Mouse (Mus musculus) T-cell, adult 2 months (primary cell): ENCODE results near the gene Bclaf1.

ENCODE experiments used
- DNase-seq: peaks from one replicate; pipeline ENCODE4 v3.0.0; 2022; ENCODE audit warnings: low spot score

Gene Bclaf1

DNA sequence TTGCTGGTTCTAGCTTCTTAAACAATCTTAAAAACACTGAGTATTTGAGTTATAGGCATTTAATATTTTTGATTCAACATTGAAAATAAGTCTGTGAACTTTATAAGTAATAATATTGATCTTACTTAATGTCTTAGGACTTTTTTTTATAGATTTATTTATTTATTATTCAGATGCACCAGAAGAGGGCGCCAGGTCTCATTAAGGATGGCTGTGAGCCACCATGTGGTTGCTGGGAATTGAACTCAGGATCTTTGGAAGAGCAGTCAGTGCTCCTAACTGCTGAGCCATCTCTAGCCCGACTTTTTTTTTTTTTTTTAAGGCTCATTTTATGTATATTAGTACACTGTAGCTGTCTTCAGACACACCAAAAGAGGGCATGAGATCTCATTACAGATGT, 2.5 kb downstream of the Bclaf1 start:
- DNase-seq: peak; percentile 11

DNA sequence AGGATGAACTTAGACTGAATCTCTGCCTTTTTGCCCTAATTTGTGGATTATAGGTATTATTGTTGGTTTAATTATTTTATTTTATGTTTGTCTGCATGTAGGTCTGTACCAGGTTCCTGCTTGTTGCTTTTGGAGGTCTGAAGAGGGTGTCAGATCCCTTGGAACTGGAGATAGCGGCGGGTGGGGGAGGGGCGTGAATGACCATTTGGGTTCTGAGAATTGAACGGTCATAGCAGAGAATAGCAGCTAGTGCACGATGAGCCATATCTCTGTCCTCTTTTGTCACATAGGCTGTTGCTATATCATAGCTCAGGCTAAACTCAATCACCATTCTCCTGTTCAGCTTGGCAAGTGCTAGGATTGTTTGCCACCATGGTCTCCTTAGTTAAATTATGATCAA, 5.2 kb downstream of the Bclaf1 start:
- no peak for DNase-seq

DNA sequence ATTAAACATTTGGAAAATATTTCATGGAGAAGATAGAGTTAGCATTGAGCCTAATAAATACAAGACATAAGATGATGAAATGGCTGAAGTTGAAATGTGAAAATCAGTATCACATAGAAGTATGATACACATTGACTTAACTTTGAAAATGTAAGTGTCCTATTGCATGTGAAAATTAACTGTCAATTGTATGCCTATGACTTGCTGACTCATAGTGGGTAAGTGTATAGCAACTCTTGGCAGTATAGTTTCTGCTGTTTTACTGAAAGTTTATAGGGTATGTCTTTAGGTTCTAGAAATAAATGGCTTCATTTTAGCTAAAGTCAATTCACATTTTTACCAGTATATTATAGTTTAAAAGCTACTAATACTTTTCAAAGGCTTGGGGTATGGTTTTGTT, 14.0 kb downstream of the Bclaf1 start:
- DNase-seq: no peak

DNA sequence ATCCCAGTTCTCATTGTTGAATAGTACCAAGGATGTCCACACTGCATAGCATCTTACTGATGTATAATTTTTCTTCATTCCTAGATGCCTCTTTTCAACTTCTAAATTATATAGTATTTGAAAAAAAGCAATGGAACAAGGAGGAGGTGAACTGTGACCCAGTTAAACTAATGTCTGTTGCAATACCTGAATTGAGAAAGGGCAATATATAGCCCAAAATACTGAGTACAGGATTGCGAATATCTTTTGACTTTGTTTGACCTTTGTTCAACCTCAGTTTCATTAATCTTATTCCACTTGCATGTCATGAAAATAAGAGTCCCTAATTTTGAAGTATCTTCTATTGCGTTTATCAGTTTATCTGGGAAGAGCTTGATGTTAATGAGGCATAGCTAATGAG, 19.0 kb downstream of the Bclaf1 start:
- DNase-seq: no peak

DNA sequence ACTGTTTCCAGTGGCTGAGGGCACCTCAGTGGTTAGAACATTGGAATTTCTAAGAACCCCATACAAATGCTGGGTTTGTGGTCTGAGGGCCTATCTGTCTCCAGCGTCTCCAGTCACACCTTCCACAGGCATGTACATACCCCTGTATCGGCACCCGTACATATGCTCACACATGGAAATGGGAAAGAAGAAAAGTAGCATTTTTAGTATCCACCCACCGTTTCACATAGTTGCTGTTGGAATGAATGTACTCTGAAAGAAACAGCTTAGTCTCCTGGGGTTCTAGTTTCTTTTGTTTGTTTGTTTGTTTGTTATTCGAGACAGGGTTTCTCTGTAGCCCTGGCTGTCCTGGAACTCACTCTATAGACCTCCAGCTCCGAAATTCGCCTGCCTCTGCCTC, 25.6 kb downstream of the Bclaf1 start:
- no peak for DNase-seq

DNA sequence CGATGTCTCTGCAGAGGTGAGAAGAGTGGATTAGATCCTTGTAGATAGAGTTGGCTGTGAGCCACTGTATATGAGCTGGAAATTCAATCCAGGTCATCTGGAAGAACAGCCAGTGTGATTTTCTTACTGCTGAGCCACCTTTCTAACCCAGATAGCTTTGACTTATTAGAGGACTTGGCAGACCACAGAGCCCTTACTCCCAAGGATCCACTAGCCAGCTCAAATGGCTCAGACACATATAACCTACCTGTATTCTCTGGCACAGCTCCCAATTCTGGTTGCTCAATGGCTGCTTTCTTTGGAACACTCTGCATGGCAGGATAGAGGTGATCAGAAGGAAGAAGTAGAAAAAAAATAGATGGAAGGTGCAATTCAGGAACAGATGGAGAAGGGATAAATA, 33.5 kb downstream of the Bclaf1 start:
- DNase-seq: no peak

DNA sequence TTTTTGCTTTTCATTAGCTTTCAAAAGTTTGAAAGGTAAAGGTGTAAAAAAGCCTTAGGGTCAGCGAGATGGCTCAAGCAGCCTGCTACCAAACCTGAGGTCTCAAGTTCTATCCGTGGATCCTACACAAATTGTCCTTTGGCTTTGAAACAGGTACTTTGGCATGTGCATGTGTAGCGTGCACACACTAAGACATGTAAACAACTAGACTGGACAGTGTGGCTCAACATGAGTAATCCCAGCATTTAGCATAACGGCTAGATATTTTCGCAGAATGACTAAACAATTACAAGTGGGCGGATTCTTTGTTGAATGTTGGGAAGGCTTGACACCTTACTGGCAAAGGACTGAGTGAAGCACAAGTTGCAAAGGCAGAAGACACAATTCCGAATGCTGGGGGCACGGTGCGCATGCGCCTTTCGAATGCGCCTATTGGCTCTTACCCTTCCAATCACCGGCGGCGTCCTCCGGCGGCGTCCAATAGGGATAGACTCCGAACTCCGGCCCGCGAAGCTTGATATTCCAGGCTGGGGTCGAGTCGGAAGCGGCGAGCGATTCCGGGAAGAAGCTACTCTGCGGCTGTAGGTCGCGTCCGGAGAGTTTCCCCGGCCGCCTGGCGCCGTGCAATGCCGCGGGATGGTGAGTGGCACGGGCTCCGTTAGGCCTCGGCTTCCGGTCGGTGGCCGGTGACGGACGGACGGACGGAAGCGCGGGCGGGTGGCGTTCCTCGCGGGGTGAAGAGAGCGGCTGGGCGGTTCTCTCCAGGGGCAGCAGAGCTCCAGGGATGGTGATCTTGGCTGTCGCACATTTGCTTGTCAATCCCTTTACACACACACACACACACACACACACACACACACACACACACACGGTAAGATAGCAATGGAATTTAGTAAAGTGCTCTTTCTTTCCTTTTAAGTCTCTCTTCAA, 35.3 kb downstream of the Bclaf1 start, which contains the start of gene Mtfr2:
TSS of gene Mtfr2 (plus strand) at position 486 of the 930 bp plus-strand sequence.
- DNase-seq: peak; percentile 90

DNA sequence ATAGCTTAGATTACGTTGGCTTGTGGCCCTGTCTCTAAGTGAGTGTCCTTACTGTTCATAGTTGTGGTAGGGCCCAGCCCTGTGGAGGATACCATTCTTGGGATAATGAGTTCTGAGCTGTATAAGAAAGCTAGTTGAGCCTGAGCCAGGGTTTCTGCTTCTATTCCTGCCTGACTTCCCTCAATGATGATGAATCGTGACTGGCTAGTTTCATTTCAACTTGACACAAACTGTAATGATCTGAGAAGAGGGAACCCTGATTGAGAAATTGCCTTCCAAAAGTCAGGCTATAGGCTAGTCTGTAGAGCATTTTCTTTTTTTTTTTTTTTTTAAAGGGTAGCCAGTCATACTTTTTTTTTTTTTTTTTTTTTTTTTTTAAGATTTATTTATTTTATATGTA, 36.6 kb downstream of the Bclaf1 start:
- DNase-seq: no peak

DNA sequence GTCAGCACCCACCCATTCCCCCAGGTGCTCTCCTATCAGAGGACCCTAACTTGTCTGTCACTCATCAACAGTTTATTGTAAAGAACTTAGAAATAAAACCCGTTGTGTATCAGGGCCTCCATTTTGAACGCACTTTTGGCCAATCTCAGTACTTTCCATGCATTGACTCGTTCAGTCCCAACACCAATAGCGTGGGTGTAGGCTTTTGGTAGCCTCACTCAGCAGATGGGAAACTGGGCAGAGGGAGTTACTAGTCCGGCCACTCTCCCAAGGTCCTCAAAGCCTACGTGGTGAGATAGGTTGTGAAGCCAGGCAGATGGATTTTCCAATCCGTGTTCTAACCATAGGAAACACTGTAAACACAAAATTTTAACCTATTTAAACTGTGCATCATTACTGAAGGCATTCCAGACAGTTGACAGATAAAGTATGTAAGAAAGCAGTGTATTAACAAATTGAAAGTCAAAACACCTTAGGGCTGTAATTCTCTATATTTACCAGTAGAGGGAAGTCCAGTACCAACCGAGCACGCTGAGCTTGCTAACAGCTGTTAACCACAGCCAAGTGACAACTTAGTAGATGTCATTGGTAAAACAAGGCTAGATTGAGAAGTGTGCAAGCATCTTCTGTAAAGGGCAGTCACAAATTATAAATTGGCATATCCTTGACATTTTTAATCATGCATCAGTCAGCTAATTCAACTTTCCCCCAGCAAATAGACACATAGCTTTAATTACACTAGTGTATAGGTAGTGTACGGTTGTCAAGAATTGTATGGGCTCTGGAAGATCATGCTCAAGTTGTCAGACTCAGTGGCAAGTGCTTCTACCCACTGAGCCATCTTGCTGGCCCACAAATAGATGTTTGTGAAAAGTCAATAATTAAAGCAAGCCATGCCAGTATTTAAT, 49.5 kb downstream of the Bclaf1 start:
- peak; percentile 20 for DNase-seq

DNA sequence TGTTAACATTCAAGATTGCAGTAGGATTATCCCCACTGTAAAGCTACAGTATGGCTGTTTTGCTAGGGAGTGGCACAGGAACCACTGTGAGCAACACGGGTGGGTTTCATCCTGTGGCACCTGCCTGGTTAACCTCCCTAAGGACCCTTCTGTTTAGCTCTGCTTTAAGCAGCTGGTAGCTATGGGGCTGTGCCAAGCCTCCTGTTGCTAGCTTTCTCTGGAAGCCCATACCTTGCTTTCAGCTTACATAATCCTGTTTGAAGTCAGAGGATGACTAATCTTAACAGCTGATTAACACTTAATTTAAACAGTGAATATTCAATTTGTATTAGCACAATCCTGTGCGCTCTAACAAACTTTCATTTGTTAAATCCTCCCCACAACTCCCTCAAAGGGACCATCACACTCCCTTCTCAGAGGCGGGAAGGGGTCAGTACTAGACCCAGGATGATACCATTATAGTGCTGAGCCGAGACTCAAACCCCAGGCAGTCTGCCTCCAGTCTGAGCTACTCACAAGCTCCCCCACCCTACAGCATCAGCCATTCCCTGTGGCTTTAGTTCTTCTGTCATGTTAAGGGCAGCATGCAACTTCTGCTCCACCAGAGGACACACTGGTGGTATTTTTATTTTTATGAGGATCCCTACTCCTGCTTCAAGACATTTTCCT, 50.3 kb downstream of the Bclaf1 start:
- no peak for DNase-seq

DNA sequence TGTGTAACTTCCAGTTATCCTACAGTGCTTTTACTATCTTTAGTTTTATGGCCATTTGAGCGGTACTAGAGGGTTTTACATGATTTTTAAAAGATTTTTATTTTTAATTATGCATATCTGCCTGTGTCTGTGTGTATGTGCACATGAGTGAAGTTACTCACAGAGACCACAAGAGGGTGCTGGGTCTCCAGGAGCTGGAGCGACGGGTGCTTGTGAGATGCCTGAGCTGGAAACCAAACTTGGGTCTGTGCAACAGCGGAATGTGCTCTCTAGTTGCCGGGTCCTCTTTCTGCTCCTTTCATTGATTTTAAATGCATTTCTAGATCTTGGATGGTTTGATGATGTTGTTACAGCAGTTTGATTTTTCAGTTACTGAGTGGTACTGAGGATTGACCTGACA, 59.8 kb downstream of the Bclaf1 start:
- no peak for DNase-seq

DNA sequence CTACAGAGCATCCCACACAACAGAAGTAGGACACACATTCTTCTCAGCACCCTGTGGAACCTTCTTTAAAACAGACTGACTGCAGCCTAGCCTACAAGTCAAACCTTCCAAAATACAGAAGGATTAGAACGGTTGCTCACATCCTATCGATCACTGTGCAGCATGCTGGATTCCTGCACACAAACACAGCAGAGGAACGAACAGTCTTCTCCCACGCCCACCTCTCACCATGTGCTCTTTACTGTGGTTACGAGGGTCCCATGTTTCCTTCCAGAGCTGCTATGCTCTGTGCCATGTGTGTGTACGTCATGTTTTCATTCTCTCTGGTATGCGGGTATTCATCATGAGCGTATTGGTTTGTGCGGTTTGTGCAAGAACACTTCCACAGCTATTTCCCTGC, 65.4 kb downstream of the Bclaf1 start:
- DNase-seq: peak; percentile 12

DNA sequence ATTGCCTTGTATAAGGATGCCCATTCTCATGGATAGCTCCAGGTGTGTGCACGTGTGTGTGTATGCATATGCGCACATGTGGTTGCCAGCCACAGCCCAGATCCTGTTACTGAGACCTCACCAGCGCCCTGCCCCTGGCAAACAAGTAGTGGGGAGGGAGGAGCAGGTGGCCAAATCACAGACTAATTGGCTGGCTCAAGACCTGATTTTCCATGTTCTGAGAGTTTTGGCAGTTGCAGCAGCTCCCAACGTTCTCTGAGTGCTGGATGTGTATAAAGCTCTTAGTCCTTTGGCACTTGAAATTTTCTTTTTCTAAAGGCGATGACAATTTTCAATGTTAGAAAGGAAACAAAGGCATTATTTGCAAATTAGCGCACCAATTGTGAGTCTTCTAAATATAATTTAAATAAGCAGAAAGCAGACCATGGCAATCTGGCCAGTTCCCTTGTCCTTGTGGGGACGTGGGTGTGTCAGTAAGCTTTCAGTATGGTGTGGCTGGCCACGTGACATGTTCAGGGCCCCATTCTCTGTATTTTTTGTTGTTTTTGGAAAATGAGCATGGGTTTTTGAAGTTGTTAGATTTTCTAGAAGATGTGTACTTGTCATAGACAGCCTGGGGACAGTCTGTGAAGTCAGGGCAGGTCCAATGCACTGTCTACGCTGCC, 66.9 kb downstream of the Bclaf1 start:
- DNase-seq: no peak

DNA sequence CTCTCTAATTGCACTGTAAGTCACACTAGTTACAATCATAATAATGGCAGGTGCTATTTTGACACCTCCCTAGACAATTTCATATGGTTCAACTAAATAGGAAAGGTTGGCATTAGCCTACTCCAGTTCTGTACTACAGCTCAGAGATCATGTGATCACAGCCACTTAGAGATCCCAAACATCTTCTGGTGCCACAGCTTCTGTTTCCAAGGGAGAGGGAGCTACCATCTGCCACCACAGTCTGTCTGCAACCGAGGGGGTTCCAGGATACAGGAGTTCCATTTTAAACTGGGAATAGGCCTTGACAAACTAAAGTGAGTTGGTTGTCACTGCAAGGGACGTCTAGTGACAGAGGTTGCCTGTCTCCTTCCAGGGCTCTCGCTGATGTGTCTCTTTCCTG, 68.5 kb downstream of the Bclaf1 start:
- DNase-seq: no peak

DNA sequence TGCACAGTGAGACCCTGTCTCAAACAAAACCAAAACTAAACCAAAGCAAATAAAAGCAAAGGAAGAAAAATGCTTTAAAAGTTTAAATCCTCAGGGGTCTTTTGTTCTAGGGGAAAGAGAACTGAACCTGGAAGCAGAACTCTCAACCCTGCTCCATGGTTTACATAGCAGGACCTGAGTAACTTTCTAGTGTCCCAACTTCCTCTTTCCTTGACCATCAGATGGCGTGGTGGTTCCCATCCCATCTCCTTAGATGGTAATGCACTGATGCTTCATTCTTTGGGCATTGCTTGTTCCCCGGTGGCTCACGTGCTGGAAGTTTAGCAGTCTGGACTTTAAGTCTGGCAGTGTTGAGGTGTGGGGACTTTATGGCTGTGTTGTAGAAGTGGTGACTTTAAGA, 69.1 kb downstream of the Bclaf1 start:
- no peak for DNase-seq

DNA sequence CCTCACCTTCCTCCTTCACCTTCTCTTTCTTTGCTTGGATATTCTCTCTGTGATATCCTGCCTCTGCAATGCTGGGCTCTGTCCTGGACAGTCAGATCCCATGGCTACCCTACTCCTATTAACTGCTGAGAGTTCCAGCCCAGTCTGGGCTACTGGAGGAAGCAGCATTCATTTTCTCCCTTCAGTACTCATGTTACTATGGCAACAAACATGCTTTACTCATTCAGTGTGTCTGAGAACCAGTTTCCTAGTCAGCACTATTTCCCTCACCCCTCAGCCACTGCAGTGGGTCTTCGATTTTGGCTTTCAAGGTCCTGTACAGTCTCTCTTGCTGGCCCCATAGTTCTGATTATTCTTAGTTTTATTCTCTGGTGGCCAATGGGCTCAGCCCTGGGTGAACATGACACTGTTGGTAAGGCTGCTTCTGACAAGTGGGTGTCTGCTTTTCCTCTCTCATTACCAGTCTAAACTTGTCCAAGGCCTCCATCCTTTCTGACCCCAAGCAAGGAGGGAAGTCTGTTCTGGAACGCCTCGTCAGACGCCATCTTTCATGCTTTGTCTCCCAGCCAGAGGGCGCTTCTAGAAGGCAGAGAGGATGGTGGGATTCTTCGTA, 70.6 kb downstream of the Bclaf1 start:
- DNase-seq: no peak

DNA sequence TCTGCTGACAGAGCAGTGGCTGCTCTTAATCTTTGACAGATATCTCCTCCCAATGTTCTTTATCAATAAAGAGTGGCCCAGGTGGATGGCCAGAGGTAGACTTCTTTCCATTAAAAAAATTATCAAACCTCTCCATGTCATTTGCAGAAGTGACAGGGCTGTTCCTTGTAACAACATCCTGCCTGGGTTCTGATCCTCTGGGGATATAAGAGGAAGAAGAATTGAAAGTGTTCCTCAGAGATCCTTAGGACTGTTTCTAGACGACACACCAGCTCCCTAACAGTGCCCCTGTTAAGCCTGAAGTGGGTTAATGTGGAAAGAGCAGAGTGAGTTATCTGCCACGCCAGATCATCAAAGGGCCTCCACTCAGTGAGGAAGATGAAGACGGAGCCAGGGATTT, 78.3 kb downstream of the Bclaf1 start:
- no peak for DNase-seq
